Mouse (Mus musculus) macrophage (primary cell): ENCODE measurements around the gene Kat6b. TPM values are rescaled to one million over a fixed set of nuclear protein-coding genes. Genes with fewer than 3 reads are reported as not detected.

Experiments
- H3K27ac ChIP-seq: fragments of 350-480 bp; formaldehyde crosslinking; 2 replicates; pipeline ENCODE4 v1.9.0; 2021
- H3K36me3 ChIP-seq: fragments of 350-480 bp; formaldehyde crosslinking; 2 replicates; pipeline ENCODE4 v1.9.0; 2021; ENCODE audit errors: inconsistent target
- H3K4me3 ChIP-seq: fragments of 350-480 bp; formaldehyde crosslinking; 2 replicates; pipeline ENCODE4 v1.9.0; 2021; ENCODE audit errors: inconsistent target
- H3K79me2 ChIP-seq: fragments of 350-480 bp; formaldehyde crosslinking; 2 replicates; pipeline ENCODE4 v1.9.0; 2021; ENCODE audit errors: inconsistent target
- WGBS: methylation state at CpG from one replicate; pipeline ENCODE4 v1.1.7; 2026; ENCODE audit warnings: inconsistent platforms; ENCODE audit not compliant: missing documents; 5-methylcytosine and 5-hydroxymethylcytosine counted together
- polyA plus RNA-seq: library from polyadenylated mRNA; stranded (reverse); fragments of 250-400 nt; gene quantifications from 3 replicates; pipeline ENCODE4 v1.2.4, GENCODE M21; 2018; ENCODE audit warnings: inconsistent platforms
- total RNA-seq, 78 experiments: library from RNA; depleted of rRNA; stranded (reverse); fragments of 250-400 nt; gene quantifications; 1 replicate in 9 of 78; 2 replicates in 24 of 78; 3 replicates in 43 of 78; 4 replicates in 2 of 78; pipeline ENCODE4 v1.2.4; 2018; ENCODE audit warnings: inconsistent platforms in 56 of 78

The Kat6b gene
- total RNA-seq (2018; cell fraction: chromatin; rRNA removed): 100 to 1,000 TPM in 3 of 26 experiments, 10 to 100 TPM in 23; 13.5 to 109 (median 56.6) TPM
- 10 to 100 TPM in 5 of 26 experiments, 1 to 10 TPM in 21; 3.1 to 11.7 (median 7.0) TPM for total RNA-seq (2018; cell fraction: cytosol; rRNA removed)
- 10 to 100 TPM in 25 of 26 experiments, 1 to 10 TPM in 1; 8.8 to 67.0 (median 26.7) TPM for total RNA-seq (2018; cell fraction: nucleus; rRNA removed)
- 4.3 to 10.1 TPM (median 5.2 TPM) in 3 replicates for polyA plus RNA-seq

DNA sequence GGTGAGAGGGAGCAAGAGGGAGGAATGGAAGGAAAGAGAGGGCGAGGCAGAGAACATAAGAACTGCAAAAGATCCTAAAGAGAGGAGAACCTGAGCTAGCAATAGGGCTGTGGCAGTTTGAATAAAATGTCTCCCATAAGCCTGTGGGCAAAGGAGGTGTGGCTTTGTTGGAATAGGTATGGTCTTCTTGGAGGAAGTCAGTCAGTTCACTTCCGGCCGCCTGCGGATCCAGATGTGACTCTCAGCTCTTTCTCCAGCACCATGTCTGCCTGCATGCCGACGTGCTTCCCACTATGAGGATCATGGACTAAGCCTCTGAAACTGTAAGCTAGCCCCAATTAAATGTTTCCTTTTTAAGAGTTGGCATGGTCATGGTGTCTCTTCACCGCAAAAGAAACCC, at the start of gene Kat6b:
Gene Kat6b, plus strand, starts transcription at position 204 of the 400 bp plus-strand sequence.
- no peaks in the 10 kb centered on the region for H3K36me3 ChIP-seq
- WGBS: 93% methylated on average over 7 of the region's 7 CpGs
- no peaks in the 10 kb centered on the region for H3K79me2 ChIP-seq
- H3K4me3 ChIP-seq: no peak within 1 kb of the TSS
- no peak within 1 kb of the TSS for H3K27ac ChIP-seq

DNA sequence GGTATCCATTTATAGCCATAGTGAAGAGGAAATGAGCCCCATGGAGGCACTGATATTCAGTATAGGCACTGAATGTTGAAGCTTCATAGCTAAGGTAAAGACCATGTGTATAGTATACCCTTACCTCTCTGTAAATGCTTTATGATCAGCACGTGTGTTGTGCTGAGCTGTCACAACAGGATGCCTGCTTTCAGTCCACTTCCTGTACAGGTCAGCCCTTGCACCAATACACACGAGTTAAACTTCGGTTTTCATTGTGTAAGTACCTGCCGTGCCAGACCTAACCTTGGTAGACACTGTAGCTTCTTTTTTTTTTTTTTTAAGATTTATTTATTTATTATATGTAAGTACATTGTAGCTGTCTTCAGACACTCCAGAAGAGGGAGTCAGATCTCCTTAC, 47.8 kb upstream of the Kat6b start:
- no peak overlapping the region for H3K4me3 ChIP-seq
- 42% methylated on average over 4 of the region's 4 CpGs for WGBS
- H3K27ac ChIP-seq: no peak overlapping the region
- H3K79me2 ChIP-seq: no peaks in the 10 kb centered on the region
- no peaks in the 10 kb centered on the region for H3K36me3 ChIP-seq

DNA sequence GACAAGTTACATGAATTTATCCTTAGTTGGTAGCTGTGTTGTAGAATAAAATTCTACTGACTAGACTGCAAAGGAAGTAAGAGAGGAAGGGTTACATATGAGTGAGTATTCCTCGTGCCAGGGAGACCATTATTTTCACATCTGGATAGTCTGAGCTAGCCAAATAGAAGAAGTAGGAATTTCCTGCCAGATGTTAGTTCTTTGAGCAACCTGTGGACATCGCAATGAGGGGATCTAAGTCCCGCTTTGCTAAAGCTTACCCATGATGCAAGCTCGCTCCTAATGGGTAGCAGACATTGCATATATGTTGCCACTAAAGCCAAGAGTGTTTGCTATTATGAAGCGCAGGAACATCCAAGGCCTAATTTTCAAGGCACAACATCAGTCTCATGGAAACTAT, 47.2 kb upstream of the Kat6b start:
- no peak overlapping the region for H3K4me3 ChIP-seq
- H3K79me2 ChIP-seq: no peaks in the 10 kb centered on the region
- no peaks in the 10 kb centered on the region for H3K36me3 ChIP-seq
- WGBS: 82% methylated on average over 5 of the region's 5 CpGs
- no peak overlapping the region for H3K27ac ChIP-seq

DNA sequence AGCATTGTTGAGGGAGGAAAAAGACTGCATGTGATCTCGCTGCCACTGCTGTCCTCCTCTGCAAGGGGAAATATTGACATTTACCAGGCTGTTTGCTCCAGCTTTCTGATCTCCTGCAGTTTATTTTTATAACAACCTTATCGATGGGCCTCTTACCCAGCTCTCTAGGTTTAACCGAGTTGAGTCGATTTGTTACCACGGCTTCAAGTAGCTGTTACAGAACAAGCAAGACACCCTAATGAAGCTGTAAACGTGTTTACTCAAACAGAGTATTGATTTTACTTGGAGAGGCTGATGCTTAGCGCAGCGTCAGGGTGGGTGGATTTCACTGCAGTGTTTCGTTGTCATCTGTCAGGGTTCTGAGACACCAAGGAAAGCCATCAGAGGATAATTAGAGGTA, 46.5 kb upstream of the Kat6b start:
- Histone ChIP-seq H3K27ac (no peak overlapping the region), H3K79me2 (no peaks in the 10 kb centered on the region), H3K4me3 (no peak overlapping the region), H3K36me3 (no peaks in the 10 kb centered on the region)
- WGBS: 94% methylated on average over 9 of the region's 9 CpGs

DNA sequence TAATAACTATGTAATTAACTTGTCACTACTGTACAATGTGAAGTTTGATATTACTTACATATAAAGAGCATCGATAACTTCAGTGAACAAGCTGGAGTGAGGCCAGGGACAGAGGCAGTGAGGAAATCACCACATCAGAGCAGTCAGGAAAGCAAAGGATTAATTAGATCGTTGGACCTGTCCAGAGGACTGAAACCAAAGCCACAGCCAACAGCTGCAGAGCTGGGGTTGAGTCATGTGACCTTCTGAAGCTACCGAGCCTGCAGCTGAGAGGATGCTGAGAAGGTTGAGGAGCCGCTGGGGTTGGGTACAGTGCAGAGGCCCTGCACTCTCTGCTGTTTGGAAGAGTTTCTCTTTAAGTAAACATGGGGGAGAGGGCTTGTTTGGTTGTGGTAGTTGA, 41.4 kb upstream of the Kat6b start:
- Histone ChIP-seq H3K4me3 (no peak overlapping the region), H3K27ac (no peak overlapping the region), H3K79me2 (no peaks in the 10 kb centered on the region), H3K36me3 (no peaks in the 10 kb centered on the region)
- WGBS: 26% methylated on average over 4 of the region's 4 CpGs

DNA sequence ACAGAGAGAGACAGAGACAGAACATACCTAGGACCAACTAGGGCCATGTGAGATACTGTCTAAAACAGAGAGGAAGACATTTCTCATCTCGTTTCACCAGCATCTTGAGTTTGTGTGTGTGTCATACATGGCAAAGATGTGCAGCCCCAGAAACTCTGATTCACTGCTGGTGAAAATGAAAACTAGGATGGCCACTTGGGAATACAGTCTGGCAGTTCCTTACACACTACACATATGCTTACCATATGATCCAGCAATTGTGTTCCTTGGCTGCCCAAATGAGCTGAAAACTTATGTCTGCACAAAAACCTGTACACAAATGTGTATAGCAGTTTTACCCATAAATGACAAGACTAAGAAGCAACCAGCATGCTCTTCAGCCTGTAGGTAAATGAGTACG, 40.7 kb upstream of the Kat6b start:
- Histone ChIP-seq H3K4me3 (no peak overlapping the region), H3K27ac (no peak overlapping the region), H3K36me3 (no peaks in the 10 kb centered on the region), H3K79me2 (no peaks in the 10 kb centered on the region)
- WGBS: 93% methylated on average over 2 of the region's 2 CpGs

DNA sequence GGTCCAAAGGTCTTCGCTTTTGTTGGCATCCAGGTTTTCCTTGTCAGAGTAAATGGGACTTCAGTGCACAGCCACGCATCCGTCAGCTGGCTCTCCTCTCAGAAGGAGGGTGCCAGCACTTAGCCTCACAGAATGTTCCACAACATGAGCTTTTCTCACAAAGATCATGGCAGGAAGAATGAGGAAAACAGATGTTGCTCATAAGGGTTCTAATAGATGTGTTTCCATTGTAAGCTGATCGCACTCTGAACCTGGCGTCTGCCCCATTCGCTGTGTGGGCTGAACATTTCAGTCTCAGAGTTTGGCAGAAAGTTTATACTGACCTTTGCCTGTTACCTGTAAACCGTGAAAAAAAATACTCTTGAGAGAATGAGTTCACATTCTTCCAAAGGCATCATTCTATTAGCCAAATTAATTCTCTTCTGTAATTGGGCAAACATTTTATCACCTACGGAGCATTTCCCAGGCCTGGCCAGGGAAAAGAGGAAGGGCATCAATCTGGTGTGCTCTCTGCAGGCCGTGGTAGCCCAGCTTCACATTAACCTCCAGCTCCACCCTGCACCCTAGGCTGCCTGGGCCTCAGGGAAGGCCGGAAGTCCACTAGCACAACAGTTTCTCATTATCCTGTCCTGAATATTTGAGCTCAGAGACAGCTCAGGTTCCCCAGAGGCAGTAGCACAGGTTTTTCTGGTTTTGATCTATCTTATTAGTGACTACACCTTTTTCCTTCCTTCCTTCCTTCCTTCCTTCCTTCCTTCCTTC, 39.3 kb upstream of the Kat6b start:
- no peaks in the 10 kb centered on the region for H3K79me2 ChIP-seq
- no peak overlapping the region for H3K27ac ChIP-seq
- H3K4me3 ChIP-seq: no peak overlapping the region
- H3K36me3 ChIP-seq: no peaks in the 10 kb centered on the region
- 91% methylated on average over 10 of the region's 10 CpGs for WGBS

DNA sequence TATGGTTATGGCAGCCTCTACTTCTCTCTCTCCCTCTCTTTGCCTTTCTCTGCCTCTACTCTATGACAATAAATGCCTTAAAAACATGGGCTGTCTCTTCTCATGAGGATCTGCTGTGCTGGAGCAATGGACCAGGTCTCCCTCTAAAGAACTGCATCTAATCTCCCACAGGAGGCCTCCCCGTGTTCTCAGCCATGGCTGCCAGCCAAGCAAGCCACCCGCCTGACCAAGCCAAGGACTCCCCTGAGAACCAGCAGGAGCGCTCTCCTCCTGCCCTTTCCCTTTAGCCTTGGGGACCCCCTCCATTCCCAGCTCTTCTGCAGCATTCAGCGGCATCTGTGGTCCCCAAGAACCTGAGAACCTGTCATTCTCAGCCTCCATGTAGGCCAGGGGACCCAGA, 28.7 kb upstream of the Kat6b start:
- Histone ChIP-seq H3K79me2 (no peaks in the 10 kb centered on the region), H3K4me3 (no peak overlapping the region), H3K27ac (no peak overlapping the region), H3K36me3 (no peaks in the 10 kb centered on the region)
- WGBS: 93% methylated on average over 4 of the region's 4 CpGs

DNA sequence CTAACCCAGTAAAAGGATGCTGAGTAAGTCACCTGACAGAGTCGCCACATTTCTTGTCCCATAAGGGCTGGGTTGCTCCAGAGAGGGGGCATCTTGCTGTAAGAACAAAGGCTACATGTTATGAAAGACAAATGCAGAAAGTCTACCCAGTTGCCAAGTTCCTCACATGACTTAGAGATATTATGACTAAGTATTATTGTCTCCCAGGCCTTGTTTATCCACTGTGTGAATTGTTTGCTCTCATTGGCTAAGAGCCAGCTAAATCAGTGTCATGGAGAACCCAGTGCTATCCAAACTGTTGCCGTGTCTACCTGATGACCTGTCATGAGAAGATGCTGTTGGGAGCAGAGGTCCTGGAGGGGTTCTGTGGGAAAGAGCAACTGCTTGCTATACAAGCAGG, 27.3 kb upstream of the Kat6b start:
- no peak overlapping the region for H3K4me3 ChIP-seq
- 93% methylated on average over 2 of the region's 2 CpGs for WGBS
- H3K79me2 ChIP-seq: no peaks in the 10 kb centered on the region
- H3K36me3 ChIP-seq: no peaks in the 10 kb centered on the region
- no peak overlapping the region for H3K27ac ChIP-seq

DNA sequence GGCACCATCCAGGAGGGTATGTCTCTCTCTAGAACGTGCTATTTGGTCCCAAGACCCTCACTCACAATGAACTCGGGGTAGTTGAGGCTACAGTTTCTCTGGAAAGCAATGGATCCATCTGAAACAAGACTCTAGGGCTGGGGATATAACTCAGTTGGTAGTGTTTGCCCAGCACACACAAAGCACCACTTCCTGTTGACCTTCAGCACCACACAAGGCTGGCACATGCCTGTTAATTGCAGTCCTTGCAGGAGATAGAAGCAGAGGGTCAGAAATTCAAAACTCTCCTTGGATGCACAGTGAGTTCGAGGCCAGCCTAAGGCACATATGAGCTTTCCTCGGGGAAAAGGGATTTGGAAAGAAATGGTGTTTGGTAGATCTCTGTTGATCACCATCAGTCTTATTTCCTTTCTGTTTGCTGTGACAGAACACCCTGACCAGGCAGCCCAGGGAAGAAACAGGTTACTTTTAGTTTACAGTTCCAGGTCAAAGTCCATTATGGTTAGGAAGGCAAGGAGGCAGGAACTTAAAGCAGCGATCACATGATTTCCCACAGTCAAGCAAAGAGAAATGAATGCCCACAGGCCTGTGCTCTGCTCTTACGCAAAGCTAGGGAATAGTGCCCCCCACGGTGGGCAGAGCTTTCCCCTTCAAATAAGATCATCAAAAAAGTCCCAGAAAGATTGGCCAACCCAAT, 25.4 kb upstream of the Kat6b start:
- Histone ChIP-seq H3K36me3 (no peaks in the 10 kb centered on the region), H3K27ac (no peak overlapping the region), H3K79me2 (no peaks in the 10 kb centered on the region), H3K4me3 (no peak overlapping the region)
- 92% methylated on average over 7 of the region's 7 CpGs for WGBS

DNA sequence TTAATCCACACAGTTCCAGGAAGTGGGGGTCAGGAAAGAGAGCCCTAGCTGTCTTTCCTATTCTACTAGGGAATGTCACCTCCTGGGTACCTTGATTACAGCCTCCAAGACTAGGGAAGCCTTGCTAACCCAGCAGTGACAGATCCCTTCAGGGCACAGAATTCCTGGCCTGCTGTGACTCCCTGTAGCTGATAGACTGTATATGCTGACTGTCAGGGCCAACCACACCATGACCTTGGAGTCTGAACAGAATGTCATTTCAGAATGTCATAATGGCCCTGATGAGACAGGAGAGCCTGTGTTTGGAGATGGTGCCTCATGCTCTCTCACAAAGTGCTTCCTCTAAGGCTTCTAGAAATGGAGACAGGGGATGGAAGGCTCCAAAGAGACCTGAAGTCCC, 24.7 kb upstream of the Kat6b start:
- Histone ChIP-seq H3K36me3 (no peaks in the 10 kb centered on the region), H3K79me2 (no peaks in the 10 kb centered on the region), H3K27ac (no peak overlapping the region), H3K4me3 (no peak overlapping the region)

DNA sequence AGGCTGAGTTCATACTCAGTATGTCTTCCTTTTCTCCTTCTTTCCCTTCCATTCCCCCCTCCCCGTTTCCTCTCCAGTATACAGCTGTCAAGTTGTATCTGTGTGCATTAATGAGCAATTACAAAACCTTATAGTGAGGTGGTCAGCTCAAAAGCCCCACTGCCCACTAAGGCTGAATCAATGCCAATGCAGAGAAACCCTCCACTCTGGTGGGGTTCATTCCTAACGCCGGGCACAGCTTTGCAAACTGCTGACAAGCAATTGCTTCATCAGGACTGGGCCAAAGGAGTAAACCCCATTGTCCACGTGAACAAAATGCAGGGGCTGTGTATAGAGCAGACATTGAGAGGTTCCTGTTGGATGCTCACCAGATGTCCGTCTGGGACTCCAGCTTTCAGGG, 23.4 kb upstream of the Kat6b start:
- no peaks in the 10 kb centered on the region for H3K36me3 ChIP-seq
- 91% methylated on average over 5 of the region's 5 CpGs for WGBS
- no peak overlapping the region for H3K4me3 ChIP-seq

DNA sequence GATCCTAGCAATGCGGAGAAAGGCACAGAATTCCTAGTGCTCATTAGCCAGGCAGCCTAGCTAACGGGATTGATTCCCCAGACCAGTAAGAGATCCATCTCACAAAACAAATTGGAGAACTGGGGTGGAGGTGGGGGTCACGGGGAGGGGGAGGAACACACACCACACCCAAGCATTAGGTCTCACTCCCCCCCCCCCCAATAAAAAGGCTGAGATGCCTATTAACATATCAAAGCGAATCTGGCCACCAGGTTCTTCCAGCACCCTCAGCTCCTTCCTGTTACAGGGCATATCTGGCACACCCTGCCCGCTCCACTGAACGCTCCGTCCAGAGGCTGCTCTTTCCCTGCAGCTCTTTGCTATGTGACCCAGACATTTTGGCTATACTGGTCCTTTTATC, 22.5 kb upstream of the Kat6b start:
- no peak overlapping the region for H3K27ac ChIP-seq
- H3K4me3 ChIP-seq: no peak overlapping the region
- WGBS: 89% methylated on average over 6 of the region's 7 CpGs
- no peaks in the 10 kb centered on the region for H3K36me3 ChIP-seq
- no peaks in the 10 kb centered on the region for H3K79me2 ChIP-seq

More for the DNA sequence above, 23.4 kb upstream of the Kat6b start:
- Histone ChIP-seq H3K79me2 (no peaks in the 10 kb centered on the region), H3K27ac (no peak overlapping the region)

DNA sequence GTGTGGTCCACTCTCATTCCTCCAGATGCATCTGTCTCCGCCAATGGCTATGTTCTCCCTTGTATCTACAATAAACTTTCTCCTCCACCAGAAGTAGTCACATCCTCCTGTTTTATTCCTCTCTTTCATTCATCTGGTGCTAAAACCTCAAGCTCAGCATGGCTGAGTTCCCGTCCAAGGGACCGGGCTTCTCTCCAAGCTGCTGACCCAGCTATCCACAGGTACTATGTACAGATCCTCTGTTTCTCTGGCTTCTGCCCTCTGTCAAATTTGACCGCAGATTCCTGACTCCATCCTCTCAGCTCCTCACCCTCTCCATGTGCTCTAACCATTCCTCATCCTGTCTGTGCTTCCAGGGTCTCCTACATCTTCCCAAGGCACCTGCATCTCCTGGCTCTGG, 22.1 kb upstream of the Kat6b start:
- 83% methylated on average over 4 of the region's 4 CpGs for WGBS
- no peaks in the 10 kb centered on the region for H3K36me3 ChIP-seq
- no peak overlapping the region for H3K4me3 ChIP-seq
- no peak overlapping the region for H3K27ac ChIP-seq
- no peaks in the 10 kb centered on the region for H3K79me2 ChIP-seq

DNA sequence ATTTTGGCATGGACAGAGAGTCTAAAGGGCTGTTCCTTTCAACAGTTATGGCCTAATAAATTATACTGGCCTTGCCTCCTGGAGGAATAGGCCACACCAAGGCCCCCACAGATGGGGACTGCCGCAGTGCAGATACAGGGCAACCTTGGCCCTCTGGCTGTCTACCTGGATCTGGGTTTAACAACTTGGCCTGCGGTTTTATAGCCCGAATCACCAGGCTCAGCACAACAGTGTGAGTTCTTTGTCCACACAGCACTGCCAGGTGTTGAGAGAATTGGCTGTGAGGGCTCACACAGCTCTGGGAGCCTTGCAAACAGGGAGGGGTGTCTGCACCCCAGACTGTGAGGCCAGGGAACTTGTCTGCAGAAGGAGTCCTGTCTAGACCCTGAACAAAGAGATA, 18.8 kb upstream of the Kat6b start:
- WGBS: 89% methylated on average over 3 of the region's 3 CpGs
- Histone ChIP-seq H3K4me3 (no peak overlapping the region), H3K79me2 (no peaks in the 10 kb centered on the region), H3K36me3 (no peaks in the 10 kb centered on the region), H3K27ac (no peak overlapping the region)
